Mouse (Mus musculus) lung, embryonic 14.5 days (tissue): ENCODE measurements around the gene Sec14l1. TPM values are rescaled to one million over a fixed set of nuclear protein-coding genes. Genes with fewer than 3 reads are reported as not detected.
A peak's percentile ranks its signal among the peaks of the same experiment; 100 is the strongest.

ENCODE experiments used
- ATAC-seq: fragments of 200-750 bp; cut with Nextera tagmentation; 2 replicates; pipeline ENCODE4 v1.8.0; 2017; ENCODE audit warnings: mild to moderate bottlenecking, moderate TSS enrichment, moderate library complexity; ENCODE audit not compliant: insufficient read depth
- DNase-seq: peaks from one replicate; pipeline ENCODE4 v3.0.0-alpha.2; 2015
- H3K27ac ChIP-seq: fragments of 300-500 bp; sonication (generic); 2 replicates; pipeline ENCODE4 v1.5.1; 2014; ENCODE audit warnings: low read depth, mild to moderate bottlenecking, moderate library complexity
- H3K27me3 ChIP-seq: fragments of 300-500 bp; sonication (generic); 2 replicates; pipeline ENCODE4 v1.6.1; 2014; ENCODE audit warnings: low read length, control low read depth; ENCODE audit not compliant: insufficient read depth
- H3K36me3 ChIP-seq: fragments of 300-500 bp; sonication (generic); 2 replicates; pipeline ENCODE4 v1.6.1; 2014; ENCODE audit warnings: control low read depth; ENCODE audit not compliant: insufficient read depth
- H3K4me1 ChIP-seq: fragments of 300-500 bp; sonication (generic); 2 replicates; pipeline ENCODE4 v1.6.1; 2014; ENCODE audit warnings: antibody characterized with exemption, control low read depth; ENCODE audit not compliant: insufficient read depth
- H3K4me2 ChIP-seq: fragments of 300-500 bp; sonication (generic); 2 replicates; pipeline ENCODE4 v1.6.1; 2014; ENCODE audit warnings: mild to moderate bottlenecking
- H3K4me3 ChIP-seq: fragments of 300-500 bp; sonication (generic); 2 replicates; pipeline ENCODE4 v1.5.1; 2014; ENCODE audit warnings: low read depth, low read length
- H3K9ac ChIP-seq: fragments of 300-500 bp; sonication (generic); 2 replicates; pipeline ENCODE4 v1.6.1; 2014
- H3K9me3 ChIP-seq: fragments of 300-500 bp; sonication (generic); 2 replicates; pipeline ENCODE4 v1.6.1; 2016; ENCODE audit warnings: low read depth, low read length, control low read depth
- CTCF ChIP-seq: IDR thresholded peaks from 2 replicates; pipeline ENCODE4 v1.5.1; 2016; ENCODE audit warnings: antibody characterized with exemption, low read depth
- WGBS: fragments of 180-500 bp; shearing (Covaris S2); extraction: QIAGEN DNeasy Blood & Tissue Kit; methylation state at CpG from one replicate; pipeline ENCODE4 v1.1.7; 2014; 5-methylcytosine and 5-hydroxymethylcytosine counted together
- polyA plus RNA-seq: library from polyadenylated mRNA; unstranded; fragments of >200 nt; fragmentation: Nextera tagmentation; extraction: Ambion mirVana; gene quantifications from 2 replicates; pipeline ENCODE4 v1.2.1, GENCODE M21; 2014

The Sec14l1 gene
- polyA plus RNA-seq, 1 experiment from 2014 or later: 46.2 TPM

DNA sequence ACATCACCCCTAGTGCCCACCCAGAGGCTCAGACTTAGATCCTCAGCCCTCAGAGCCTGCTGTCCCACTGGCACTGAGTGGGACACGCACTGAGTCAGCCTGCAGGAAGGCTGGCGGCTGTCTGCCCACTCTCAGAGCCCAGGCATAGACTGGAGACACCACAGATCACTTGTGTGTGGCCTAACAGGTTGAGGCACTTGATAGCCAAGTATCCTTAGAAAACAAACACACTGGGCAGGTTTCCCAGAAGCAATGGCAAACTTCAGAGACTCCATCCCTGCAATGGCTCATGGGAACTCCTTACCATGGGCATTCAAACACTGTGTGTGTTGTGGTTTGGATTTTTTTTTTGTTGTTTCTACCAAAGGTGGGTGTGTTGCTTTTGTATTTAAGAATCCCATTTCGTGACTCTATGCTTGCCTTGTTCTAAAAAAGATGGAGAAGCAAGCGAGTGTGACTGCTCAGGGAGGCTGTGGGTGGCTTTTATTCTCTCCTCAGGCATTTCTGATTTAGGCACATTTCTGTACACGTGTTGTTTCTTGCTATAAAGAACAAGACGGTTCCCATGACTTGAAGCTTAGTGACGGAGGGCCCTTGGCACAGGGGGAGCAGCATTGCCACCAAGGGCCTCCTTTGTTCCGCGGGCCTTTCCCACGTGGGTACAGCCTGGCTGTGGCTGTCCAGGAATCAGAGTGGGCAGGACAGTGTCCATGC is 10.8 kb upstream of the Sec14l1 start:
- peaks cover 16% of the 10 kb centered on the region for H3K4me1 ChIP-seq
- no peaks in the 10 kb centered on the region for H3K9me3 ChIP-seq
- peak overlapping the region; percentile 50; the same call in 1 of the 2 replicates for H3K27ac ChIP-seq
- no peak overlapping the region for H3K9ac ChIP-seq
- 79% methylated on average over 10 of the region's 10 CpGs for WGBS
- ATAC-seq: no peak
- DNase-seq: peak; percentile 59
- H3K4me2 ChIP-seq: no peak overlapping the region
- no peak overlapping the region for H3K4me3 ChIP-seq
- no peaks in the 10 kb centered on the region for H3K27me3 ChIP-seq
- no peak for TF ChIP-seq CTCF
- H3K36me3 ChIP-seq: no peaks in the 10 kb centered on the region

DNA sequence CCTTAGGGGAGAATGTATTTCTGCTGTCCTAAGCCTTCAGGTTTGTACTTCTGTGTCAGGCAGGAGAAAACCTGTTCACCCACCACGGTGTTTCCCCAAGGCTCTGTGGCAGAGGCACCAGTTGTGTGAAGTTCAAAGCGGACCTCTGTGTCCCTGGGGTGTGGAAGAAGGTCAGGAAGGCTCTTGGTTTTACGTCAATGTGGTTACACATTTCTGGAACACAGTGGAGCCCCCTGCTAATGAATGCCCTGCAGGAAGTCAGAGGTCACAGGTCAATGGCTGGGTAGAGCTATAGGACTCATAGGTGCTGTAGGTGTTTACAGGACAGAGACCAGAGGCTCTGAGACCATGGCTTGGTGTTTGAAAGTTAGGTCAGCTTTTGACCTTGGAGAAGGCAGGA is 9.7 kb upstream of the Sec14l1 start:
- ATAC-seq (no peak), DNase-seq (no peak)
- H3K4me2 ChIP-seq: no peak overlapping the region
- no peak overlapping the region for H3K27ac ChIP-seq
- H3K27me3 ChIP-seq: no peaks in the 10 kb centered on the region
- TF ChIP-seq CTCF: no peak
- H3K4me3 ChIP-seq: no peak overlapping the region
- no peaks in the 10 kb centered on the region for H3K36me3 ChIP-seq
- 78% methylated on average over 3 of the region's 3 CpGs for WGBS
- H3K9ac ChIP-seq: no peak overlapping the region
- H3K4me1 ChIP-seq: peaks cover 17% of the 10 kb centered on the region
- H3K9me3 ChIP-seq: no peaks in the 10 kb centered on the region

DNA sequence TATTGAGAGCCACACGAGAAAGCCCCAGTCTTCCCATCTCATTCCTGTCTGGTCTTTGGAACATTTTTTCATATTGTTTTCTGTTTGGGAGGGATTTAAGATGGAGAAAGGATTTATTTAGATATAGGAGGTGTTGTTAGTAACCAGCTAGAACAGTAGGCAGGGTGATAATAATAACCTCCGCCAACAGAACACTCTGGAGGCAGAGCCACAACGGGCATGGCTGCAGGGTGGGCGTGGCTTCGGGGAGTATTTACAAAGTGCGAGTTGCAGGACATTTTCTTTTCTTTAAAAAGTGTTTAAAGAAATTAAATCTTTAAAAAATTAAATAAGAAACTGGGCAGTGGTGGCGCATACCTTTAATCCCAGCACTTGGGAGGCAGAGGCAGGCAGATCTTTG is 9.1 kb upstream of the Sec14l1 start:
- no peak overlapping the region for H3K27ac ChIP-seq
- no peak for ATAC-seq

DNA sequence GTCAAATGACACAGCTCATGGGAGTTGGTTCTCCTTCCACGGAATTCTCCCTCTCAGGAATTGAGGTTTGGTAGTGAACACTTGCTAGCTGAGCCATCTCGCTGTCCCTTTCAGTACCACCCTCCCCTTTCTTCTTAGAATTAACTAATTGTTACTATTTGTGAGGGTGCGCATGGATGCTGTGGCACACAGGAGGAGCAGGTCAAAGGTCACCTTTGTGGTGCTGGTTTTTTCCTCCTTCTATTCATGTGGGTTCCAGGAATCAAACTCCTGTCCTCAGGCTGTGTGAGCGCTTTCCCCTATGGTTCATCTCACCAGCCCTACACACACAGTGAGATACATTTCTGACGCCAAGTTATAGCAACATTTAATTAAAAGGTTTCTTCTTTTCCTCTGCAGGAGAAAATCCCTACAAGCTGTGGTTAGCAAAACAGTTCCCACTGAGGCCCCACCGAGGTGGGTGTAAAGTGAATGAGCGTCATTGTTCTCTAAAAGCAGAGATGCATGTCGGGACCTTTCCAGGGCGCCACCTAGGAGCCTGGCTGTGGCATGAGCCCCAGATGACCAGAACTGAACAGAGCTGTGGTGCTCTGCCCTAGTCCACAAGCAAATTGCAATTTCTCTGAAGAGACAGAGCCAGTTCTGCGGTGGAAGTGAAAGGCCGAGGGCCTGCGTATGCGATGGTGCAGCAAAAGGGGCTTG is 8.2 kb upstream of the Sec14l1 start:
- ATAC-seq (no peak), DNase-seq (no peak)
- H3K4me3 ChIP-seq: no peak overlapping the region
- 59% methylated on average over 13 of the region's 13 CpGs for WGBS
- peaks cover 17% of the 10 kb centered on the region for H3K4me1 ChIP-seq
- no peaks in the 10 kb centered on the region for H3K27me3 ChIP-seq
- H3K36me3 ChIP-seq: no peaks in the 10 kb centered on the region
- no peaks in the 10 kb centered on the region for H3K9me3 ChIP-seq
- no peak overlapping the region for H3K4me2 ChIP-seq
- no peak overlapping the region for H3K27ac ChIP-seq
- H3K9ac ChIP-seq: no peak overlapping the region
- 0 out of 2 replicates have a peak, but pooled peaks have one; percentile 4 for TF ChIP-seq CTCF

More for the DNA sequence above, 9.1 kb upstream of the Sec14l1 start:
- H3K9me3 ChIP-seq: no peaks in the 10 kb centered on the region
- H3K4me1 ChIP-seq: peaks cover 17% of the 10 kb centered on the region
- no peaks in the 10 kb centered on the region for H3K27me3 ChIP-seq
- TF ChIP-seq CTCF: no peak
- no peaks in the 10 kb centered on the region for H3K36me3 ChIP-seq
- H3K4me3 ChIP-seq: no peak overlapping the region
- no peak for DNase-seq
- H3K4me2 ChIP-seq: no peak overlapping the region
- WGBS: 84% methylated on average over 7 of the region's 7 CpGs
- no peak overlapping the region for H3K9ac ChIP-seq

DNA sequence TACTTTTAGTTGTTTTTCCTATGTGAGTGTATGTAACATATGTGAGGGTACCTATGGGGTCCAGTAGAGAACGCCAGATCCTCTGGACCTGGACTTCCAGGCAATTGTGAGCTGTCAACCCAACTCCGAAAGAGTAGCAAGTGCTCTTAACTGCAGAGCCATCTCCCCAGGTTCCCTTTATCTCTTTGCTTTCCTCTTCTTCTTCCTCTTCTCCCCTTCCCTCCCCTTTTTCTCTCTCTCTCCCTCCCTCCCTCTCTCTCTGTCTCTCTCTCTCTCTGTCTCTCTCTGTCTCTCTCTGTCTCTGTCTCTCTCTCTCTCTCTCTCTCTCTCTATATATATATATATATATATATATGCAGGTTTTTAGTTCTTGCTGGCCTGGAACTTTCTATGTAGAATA is 7.1 kb upstream of the Sec14l1 start:
- Histone ChIP-seq H3K4me3 (no peak overlapping the region), H3K27ac (peak overlapping the region; percentile 55; the same call in 1 of the 2 replicates), H3K4me1 (peaks cover 17% of the 10 kb centered on the region), H3K27me3 (no peaks in the 10 kb centered on the region), H3K4me2 (no peak overlapping the region), H3K36me3 (no peaks in the 10 kb centered on the region), H3K9ac (no peak overlapping the region), H3K9me3 (no peaks in the 10 kb centered on the region)
- no peak for ATAC-seq
- no peak for TF ChIP-seq CTCF
- 94% methylated on average over 2 of the region's 2 CpGs for WGBS
- no peak for DNase-seq

DNA sequence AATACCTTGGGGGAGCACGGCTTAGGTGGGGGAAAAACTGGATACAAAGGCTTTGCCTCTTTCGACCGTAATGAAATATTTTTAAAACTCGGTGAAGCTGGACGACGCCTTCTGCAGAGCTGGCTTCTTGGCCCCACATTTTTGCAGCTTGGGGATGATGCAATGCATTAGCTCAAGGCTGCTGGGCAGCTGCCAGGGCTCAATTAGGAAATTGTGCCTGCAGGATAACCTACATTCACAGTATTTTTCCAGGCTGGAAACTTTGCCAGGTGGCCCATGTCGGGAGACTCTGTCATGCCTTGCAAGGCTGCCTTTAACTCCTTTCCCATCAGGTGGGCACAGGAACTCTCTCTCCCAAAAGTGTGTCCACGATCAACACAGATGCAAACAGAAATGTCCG is 6.4 kb upstream of the Sec14l1 start:
- Histone ChIP-seq H3K36me3 (no peaks in the 10 kb centered on the region), H3K9me3 (no peaks in the 10 kb centered on the region), H3K27me3 (no peaks in the 10 kb centered on the region), H3K4me3 (no peak overlapping the region), H3K27ac (peak overlapping the region; percentile 55; the same call in 1 of the 2 replicates), H3K4me2 (no peak overlapping the region), H3K9ac (no peak overlapping the region), H3K4me1 (peaks cover 16% of the 10 kb centered on the region)
- TF ChIP-seq CTCF: no peak
- ATAC-seq (peak; percentile 45; the same call in 1 of the 2 replicates), DNase-seq (peak; percentile 94)
- 29% methylated on average over 9 of the region's 9 CpGs for WGBS

DNA sequence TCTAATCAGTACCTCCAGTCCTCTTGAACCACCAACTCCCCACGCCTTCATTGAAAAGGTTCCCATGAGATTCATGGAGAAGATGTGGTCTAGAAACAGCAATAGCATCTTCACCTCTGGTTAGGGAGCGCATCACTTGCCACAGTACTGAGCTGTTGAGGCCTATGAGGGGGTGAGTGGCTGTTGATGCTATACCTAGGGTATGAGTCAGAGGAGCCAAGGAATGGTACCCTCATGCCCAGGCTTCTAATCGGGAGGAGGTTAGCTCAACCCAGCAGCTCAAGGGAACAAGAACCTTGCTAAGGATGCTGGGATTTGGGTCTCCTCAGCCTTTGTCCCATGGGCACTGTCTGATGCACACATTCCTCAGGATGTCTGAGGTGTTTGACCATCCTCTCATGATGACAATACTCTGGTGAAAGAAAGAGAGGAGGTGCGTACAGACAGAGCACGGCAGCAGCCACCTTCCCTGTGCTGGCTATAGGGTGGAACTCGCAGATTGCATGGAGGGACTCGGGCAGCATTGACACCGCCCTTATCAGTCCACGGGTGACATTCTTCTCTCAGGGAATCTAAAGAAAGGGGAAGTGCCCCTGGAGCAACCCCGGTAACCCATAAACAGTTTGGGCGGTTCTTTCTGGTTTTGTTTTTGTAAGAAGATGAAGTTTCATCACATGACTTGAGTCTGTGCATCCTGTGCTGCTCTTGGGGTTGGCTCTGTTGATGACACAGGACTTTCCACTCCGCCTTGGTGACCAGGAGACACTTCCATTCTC is 5.6 kb upstream of the Sec14l1 start:
- H3K4me3 ChIP-seq: no peak overlapping the region
- WGBS: 66% methylated on average over 12 of the region's 12 CpGs
- no peak for TF ChIP-seq CTCF
- H3K9ac ChIP-seq: no peak overlapping the region
- no peaks in the 10 kb centered on the region for H3K9me3 ChIP-seq
- ATAC-seq (no peak), DNase-seq (no peak)
- no peak overlapping the region for H3K4me2 ChIP-seq
- no peak overlapping the region for H3K27ac ChIP-seq
- peaks cover 14% of the 10 kb centered on the region; the same call in 1 of the 2 replicates for H3K4me1 ChIP-seq
- H3K36me3 ChIP-seq: no peaks in the 10 kb centered on the region
- no peaks in the 10 kb centered on the region for H3K27me3 ChIP-seq
